Mouse (Mus musculus) liver, adult 2 months (tissue): ENCODE data around the gene Parp4.

Source experiments
- CTCF ChIP-seq: fragments of 200-500 bp; IDR thresholded peaks from 2 replicates; pipeline ENCODE4 v1.5.1; 2011; ENCODE audit warnings: low read depth, low read length, control low read depth
- POLR2A ChIP-seq: fragments of 200-500 bp; IDR thresholded peaks from 2 replicates; pipeline ENCODE4 v1.6.1; 2011; ENCODE audit warnings: low read length, control low read depth; ENCODE audit not compliant: insufficient read depth; ENCODE audit errors: extremely low read depth

DNA sequence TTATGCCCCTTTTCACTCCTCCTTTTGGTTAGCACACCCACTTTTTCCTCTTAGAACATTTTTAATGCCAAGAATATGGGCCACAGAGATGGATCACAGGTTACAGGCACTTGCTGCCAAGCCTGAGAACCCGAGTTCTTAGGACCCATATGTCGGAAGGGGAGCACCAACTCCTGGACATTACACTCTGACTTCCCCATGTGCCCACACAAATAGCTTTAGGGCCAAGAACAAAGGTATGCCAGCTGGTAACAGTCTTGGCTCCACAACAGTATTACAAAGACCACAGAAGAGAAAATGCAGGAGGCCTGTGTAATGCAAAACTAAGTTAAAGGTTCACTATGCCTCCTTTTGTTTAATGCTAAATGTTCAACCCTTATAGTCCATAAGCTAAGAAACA is 44.6 kb upstream of the Parp4 start:
- TF ChIP-seq CTCF, result no peak
- TF ChIP-seq POLR2A, result no peak
